Mouse (Mus musculus): Measurements from ENCODE around the gene Lmo3. TPM values are rescaled to one million over a fixed set of nuclear protein-coding genes. Genes with fewer than 3 reads are reported as not detected.

Gene Lmo3
- polyA plus RNA-seq, 1 experiment from 2014 or later, result 4.4 TPM

DNA sequence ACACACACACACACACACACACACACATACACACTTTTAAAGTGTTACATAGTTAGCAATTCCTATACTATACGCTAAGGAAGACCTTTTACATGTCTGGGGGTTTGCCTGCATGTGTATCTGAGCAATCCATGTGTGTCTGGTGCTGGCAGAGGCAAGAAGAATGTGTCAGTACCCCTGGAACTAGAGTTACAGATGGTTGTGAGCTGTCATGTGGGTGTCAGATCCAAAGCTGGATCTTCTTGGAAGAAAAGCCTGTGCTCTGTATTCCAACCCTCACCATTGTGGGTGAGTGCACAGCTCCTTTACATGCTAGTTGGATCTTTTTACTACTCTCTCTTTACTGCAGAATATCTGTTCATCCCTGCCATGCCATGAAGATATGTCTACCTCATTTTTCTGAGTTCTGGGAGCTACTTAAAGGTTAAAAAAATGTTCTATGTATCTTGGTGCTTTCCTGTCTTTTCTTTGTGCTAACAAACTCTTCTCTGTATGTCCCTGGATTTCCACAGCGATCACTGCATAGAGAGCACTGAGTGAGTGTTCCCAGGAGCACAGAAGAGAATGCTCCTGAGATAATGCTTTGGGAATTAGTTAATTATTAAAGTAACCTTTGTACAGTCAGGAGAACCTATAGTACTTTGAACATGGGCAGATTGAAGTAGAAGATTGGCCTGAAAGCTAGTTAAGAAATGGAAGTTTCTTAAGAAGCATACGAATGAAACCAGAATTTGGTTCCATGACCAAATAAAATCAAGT, 231.0 kb downstream of the Lmo3 start:
- peak; percentile 72 for ATAC-seq (ENCODE audit: insufficient read depth, low FRiP score)
- Histone ChIP-seq H3K4me1 (ENCODE audit: control insufficient read depth, insufficient read depth, low read length) (0 out of 2 replicates have a peak, but pooled peaks cover 2% of the 10 kb centered on the region), H3K9ac (ENCODE audit: low read length) (no peak overlapping the region), H3K27ac (ENCODE audit: low read length) (peak overlapping the region; percentile 77), H3K9me3 (replicated peaks; ENCODE audit: control insufficient read depth, low read length) (no peaks in the 10 kb centered on the region), H3K4me3 (replicated peaks; ENCODE audit: low read length) (no peak overlapping the region), H3K36me3 (ENCODE audit: control insufficient read depth, insufficient read depth, low read length) (no peaks in the 10 kb centered on the region), H3K27me3 (ENCODE audit: control insufficient read depth, insufficient read depth, low read length) (no peaks in the 10 kb centered on the region), H3K4me2 (ENCODE audit: low read depth, low read length) (no peak overlapping the region)
- 66% methylated on average over 3 of the region's 3 CpGs for WGBS

- Histone ChIP-seq H3K4me3 (replicated peaks; ENCODE audit: low read length) (no peak overlapping the region), H3K9me3 (replicated peaks; ENCODE audit: control insufficient read depth, low read length) (peaks cover 8% of the 10 kb centered on the region; the same call in 1 of the 2 replicates), H3K27me3 (ENCODE audit: control insufficient read depth, insufficient read depth, low read length) (no peaks in the 10 kb centered on the region), H3K4me2 (ENCODE audit: low read depth, low read length) (no peak overlapping the region), H3K27ac (ENCODE audit: low read length) (no peak overlapping the region), H3K36me3 (ENCODE audit: control insufficient read depth, insufficient read depth, low read length) (no peaks in the 10 kb centered on the region), H3K9ac (ENCODE audit: low read length) (no peak overlapping the region), H3K4me1 (ENCODE audit: control insufficient read depth, insufficient read depth, low read length) (0 out of 2 replicates have a peak, but pooled peaks cover 2% of the 10 kb centered on the region)
- peak; percentile 25; the same call in 1 of the 2 replicates for ATAC-seq (ENCODE audit: insufficient read depth, low FRiP score)
- 55% methylated on average over 4 of the region's 4 CpGs for WGBS
Observed at GRCm38 (mm10) chr6:138346558-138346957, 235.2 kb downstream of the Lmo3 start.

DNA sequence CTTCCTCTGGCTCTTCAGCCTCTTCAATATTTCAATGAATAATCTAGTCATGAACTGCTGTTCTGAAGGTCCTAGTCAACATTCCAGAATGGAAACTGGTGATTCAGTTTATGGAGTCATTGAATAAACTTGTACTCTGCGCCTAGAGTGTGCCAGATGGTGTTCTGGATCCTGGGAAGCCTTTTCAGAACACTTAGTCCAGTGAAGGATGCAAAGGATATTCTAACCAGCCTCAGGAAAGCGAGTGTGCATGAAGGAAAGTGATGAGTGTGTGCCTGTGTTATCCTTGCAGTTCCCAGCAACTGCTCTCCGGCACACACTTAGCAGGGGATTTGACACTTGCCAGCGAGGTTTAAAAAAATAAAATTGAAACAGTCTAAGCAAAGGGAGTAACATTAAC, 245.9 kb downstream of the Lmo3 start:
- no peak for ATAC-seq (ENCODE audit: insufficient read depth, low FRiP score)
- H3K4me2 ChIP-seq (ENCODE audit: low read depth, low read length), result no peak overlapping the region
- H3K9ac ChIP-seq (ENCODE audit: low read length), result no peak overlapping the region
- no peak overlapping the region for H3K27ac ChIP-seq (ENCODE audit: low read length)
- no peaks in the 10 kb centered on the region for H3K9me3 ChIP-seq (replicated peaks; ENCODE audit: control insufficient read depth, low read length)
- H3K4me1 ChIP-seq (ENCODE audit: control insufficient read depth, insufficient read depth, low read length), result peaks cover 6% of the 10 kb centered on the region; the same call in 1 of the 2 replicates
- H3K4me3 ChIP-seq (replicated peaks; ENCODE audit: low read length), result no peak overlapping the region
- no peaks in the 10 kb centered on the region for H3K27me3 ChIP-seq (ENCODE audit: control insufficient read depth, insufficient read depth, low read length)
- no peaks in the 10 kb centered on the region for H3K36me3 ChIP-seq (ENCODE audit: control insufficient read depth, insufficient read depth, low read length)
- 76% methylated on average over 4 of the region's 4 CpGs for WGBS

DNA sequence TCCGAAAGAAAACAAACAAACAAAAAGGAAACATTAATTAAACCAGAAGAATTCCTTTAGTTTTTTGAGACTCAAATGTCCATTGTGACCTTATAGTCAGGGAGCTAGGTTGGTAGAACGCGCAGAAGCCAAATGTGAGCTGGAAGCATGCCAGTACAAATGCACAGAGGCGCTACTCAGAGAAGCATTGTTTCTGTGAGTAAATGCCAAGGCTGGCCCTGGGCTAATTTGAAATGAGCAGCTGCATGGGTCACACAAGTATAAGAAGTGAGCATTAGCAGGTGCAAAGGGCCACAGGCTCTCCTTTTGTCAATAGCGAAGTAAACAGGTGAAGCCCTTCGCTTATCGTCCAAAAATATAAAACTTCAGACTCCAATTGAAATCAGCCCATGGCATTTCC, 247.8 kb downstream of the Lmo3 start:
- H3K4me1 ChIP-seq (ENCODE audit: control insufficient read depth, insufficient read depth, low read length), result peaks cover 6% of the 10 kb centered on the region; the same call in 1 of the 2 replicates
- no peak overlapping the region for H3K9ac ChIP-seq (ENCODE audit: low read length)
- H3K4me3 ChIP-seq (replicated peaks; ENCODE audit: low read length), result no peak overlapping the region
- no peak overlapping the region for H3K4me2 ChIP-seq (ENCODE audit: low read depth, low read length)
- H3K9me3 ChIP-seq (replicated peaks; ENCODE audit: control insufficient read depth, low read length), result no peaks in the 10 kb centered on the region
- H3K27ac ChIP-seq (ENCODE audit: low read length), result no peak overlapping the region
- WGBS, result 71% methylated on average over 7 of the region's 7 CpGs
- 0 out of 2 replicates have a peak, but pooled peaks have one; percentile 53 for ATAC-seq (ENCODE audit: insufficient read depth, low FRiP score)
- no peaks in the 10 kb centered on the region for H3K36me3 ChIP-seq (ENCODE audit: control insufficient read depth, insufficient read depth, low read length)
- H3K27me3 ChIP-seq (ENCODE audit: control insufficient read depth, insufficient read depth, low read length), result no peaks in the 10 kb centered on the region

DNA sequence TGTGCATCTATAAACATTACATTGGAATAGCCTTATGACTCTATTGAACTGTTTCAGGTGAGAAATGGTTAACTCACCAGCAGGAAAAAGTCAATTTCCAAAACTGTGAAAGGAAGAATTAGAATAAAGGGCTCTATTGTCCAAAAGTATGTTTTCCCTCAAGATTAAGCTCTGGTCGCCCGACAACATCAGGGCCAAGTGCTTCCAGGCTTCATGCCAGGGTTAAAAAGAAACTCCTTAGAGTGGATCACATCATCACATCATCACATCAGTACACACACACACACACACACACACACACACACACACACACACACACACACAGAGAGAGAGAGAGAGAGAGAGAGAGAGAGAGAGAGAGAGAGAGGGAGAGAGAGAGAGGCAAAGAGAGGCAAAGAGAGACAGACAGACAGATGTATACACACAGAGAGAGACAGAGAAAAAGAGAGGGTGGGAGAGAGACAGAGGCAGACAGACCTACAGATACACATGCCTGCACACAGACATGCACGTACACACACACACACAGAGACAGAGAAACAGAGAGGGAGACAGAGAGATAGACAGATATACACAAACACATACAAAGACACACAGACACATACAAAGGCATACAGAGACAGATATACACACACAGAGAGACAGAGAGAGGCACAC, 255.9 kb downstream of the Lmo3 start:
- WGBS, result 39% methylated on average over 3 of the region's 3 CpGs
- Histone ChIP-seq H3K4me2 (ENCODE audit: low read depth, low read length) (no peak overlapping the region), H3K4me1 (ENCODE audit: control insufficient read depth, insufficient read depth, low read length) (0 out of 2 replicates have a peak, but pooled peaks cover 2% of the 10 kb centered on the region), H3K4me3 (replicated peaks; ENCODE audit: low read length) (no peak overlapping the region), H3K27ac (ENCODE audit: low read length) (no peak overlapping the region), H3K9me3 (replicated peaks; ENCODE audit: control insufficient read depth, low read length) (no peaks in the 10 kb centered on the region), H3K9ac (ENCODE audit: low read length) (no peak overlapping the region), H3K27me3 (ENCODE audit: control insufficient read depth, insufficient read depth, low read length) (no peaks in the 10 kb centered on the region), H3K36me3 (ENCODE audit: control insufficient read depth, insufficient read depth, low read length) (no peaks in the 10 kb centered on the region)
- no peak for ATAC-seq (ENCODE audit: insufficient read depth, low FRiP score)

- H3K4me3 ChIP-seq (replicated peaks; ENCODE audit: low read length), result no peak overlapping the region
- H3K4me1 ChIP-seq (ENCODE audit: control insufficient read depth, insufficient read depth, low read length), result 0 out of 2 replicates have a peak, but pooled peaks cover 2% of the 10 kb centered on the region
- H3K4me2 ChIP-seq (ENCODE audit: low read depth, low read length), result no peak overlapping the region
- ATAC-seq (ENCODE audit: insufficient read depth, low FRiP score), result no peak
- 45% methylated on average over 3 of the region's 3 CpGs for WGBS
- H3K27ac ChIP-seq (ENCODE audit: low read length), result no peak overlapping the region
- no peaks in the 10 kb centered on the region for H3K9me3 ChIP-seq (replicated peaks; ENCODE audit: control insufficient read depth, low read length)
- no peak overlapping the region for H3K9ac ChIP-seq (ENCODE audit: low read length)
- no peaks in the 10 kb centered on the region for H3K36me3 ChIP-seq (ENCODE audit: control insufficient read depth, insufficient read depth, low read length)
- no peaks in the 10 kb centered on the region for H3K27me3 ChIP-seq (ENCODE audit: control insufficient read depth, insufficient read depth, low read length)
Observed at GRCm38 (mm10) chr6:138325145-138325544, 256.6 kb downstream of the Lmo3 start.

GRCm38 (mm10) chr6:138323325-138323724, 258.4 kb downstream of the Lmo3 start:
- Histone ChIP-seq H3K9me3 (replicated peaks; ENCODE audit: control insufficient read depth, low read length) (no peaks in the 10 kb centered on the region), H3K4me3 (replicated peaks; ENCODE audit: low read length) (no peak overlapping the region), H3K4me2 (ENCODE audit: low read depth, low read length) (no peak overlapping the region), H3K9ac (ENCODE audit: low read length) (no peak overlapping the region), H3K27ac (ENCODE audit: low read length) (no peak overlapping the region), H3K4me1 (ENCODE audit: control insufficient read depth, insufficient read depth, low read length) (0 out of 2 replicates have a peak, but pooled peaks cover 2% of the 10 kb centered on the region), H3K27me3 (ENCODE audit: control insufficient read depth, insufficient read depth, low read length) (no peaks in the 10 kb centered on the region), H3K36me3 (ENCODE audit: control insufficient read depth, insufficient read depth, low read length) (no peaks in the 10 kb centered on the region)
- 88% methylated on average over 14 of the region's 14 CpGs for WGBS
- no peak for ATAC-seq (ENCODE audit: insufficient read depth, low FRiP score)

GRCm38 (mm10) chr6:138320190-138320737, 261.5 kb downstream of the Lmo3 start:
- no peak overlapping the region for H3K9ac ChIP-seq (ENCODE audit: low read length)
- no peaks in the 10 kb centered on the region for H3K9me3 ChIP-seq (replicated peaks; ENCODE audit: control insufficient read depth, low read length)
- WGBS, result 76% methylated on average over 8 of the region's 8 CpGs
- ATAC-seq (ENCODE audit: insufficient read depth, low FRiP score), result no peak
- H3K4me2 ChIP-seq (ENCODE audit: low read depth, low read length), result no peak overlapping the region
- no peak overlapping the region for H3K4me3 ChIP-seq (replicated peaks; ENCODE audit: low read length)
- no peaks in the 10 kb centered on the region for H3K36me3 ChIP-seq (ENCODE audit: control insufficient read depth, insufficient read depth, low read length)
- H3K27me3 ChIP-seq (ENCODE audit: control insufficient read depth, insufficient read depth, low read length), result no peaks in the 10 kb centered on the region
- H3K27ac ChIP-seq (ENCODE audit: low read length), result no peak overlapping the region
- H3K4me1 ChIP-seq (ENCODE audit: control insufficient read depth, insufficient read depth, low read length), result no peaks in the 10 kb centered on the region

Data from stomach, embryonic 16.5 days (tissue).